ENCODE assay signal across 8 mouse cellular contexts in genomic region chr11:101060126-101060525, GRCm38 (mm10). TPM values are rescaled to one million over a fixed set of nuclear protein-coding genes. Genes with fewer than 3 reads are reported as not detected.
DNase-seq lines count a peak whose midpoint lies in the region; ATAC-seq and TF ChIP-seq lines count a peak whose summit lies in the region.

No protein-coding gene starts in this region.

- peaks cover 69% of the 10 kb centered on the region for H3K36me3 ChIP-seq in forebrain, embryonic 12.5 days (replicated peaks)
- peaks cover 78% of the 10 kb centered on the region for H3K36me3 ChIP-seq in forebrain, postnatal 0 days (ENCODE audit: insufficient read depth)
- peaks cover 50% of the 10 kb centered on the region for H3K36me3 ChIP-seq in forebrain, embryonic 15.5 days
- H3K36me3 ChIP-seq in hindbrain, embryonic 14.5 days (replicated peaks; ENCODE audit: control insufficient read depth, insufficient read depth), result peaks cover 74% of the 10 kb centered on the region
- peaks cover 64% of the 10 kb centered on the region for H3K36me3 ChIP-seq in limb, embryonic 12.5 days
- H3K36me3 ChIP-seq in neural tube, embryonic 14.5 days (ENCODE audit: control insufficient read depth, insufficient read depth, low read length), result peaks cover 57% of the 10 kb centered on the region

- H3K9ac ChIP-seq in forebrain, embryonic 12.5 days, result 0 out of 2 replicates have a peak overlapping the region, but pooled peaks have one; percentile 0
- H3K9ac ChIP-seq in forebrain, postnatal 0 days, result no peak overlapping the region
- H3K9ac ChIP-seq in forebrain, embryonic 15.5 days (replicated peaks), result no peak overlapping the region
- no peak overlapping the region for H3K9ac ChIP-seq in hindbrain, embryonic 14.5 days
- no peak overlapping the region for H3K9ac ChIP-seq in limb, embryonic 12.5 days (replicated peaks)
- no peak overlapping the region for H3K9ac ChIP-seq in neural tube, embryonic 14.5 days (replicated peaks; ENCODE audit: low read depth, low read length)

- no peak for DNase-seq in forebrain, postnatal 0 days
- DNase-seq in adipocyte (ENCODE audit: low spot score), result peak; percentile 83
- no peak for DNase-seq in hindbrain, embryonic 14.5 days (ENCODE audit: low spot score)

- no peak for ATAC-seq in forebrain, embryonic 12.5 days (ENCODE audit: low FRiP score)
- no peak for ATAC-seq in forebrain, postnatal 0 days
- ATAC-seq in forebrain, embryonic 15.5 days (replicated peaks), result no peak
- no peak for ATAC-seq in hindbrain, embryonic 14.5 days (ENCODE audit: low FRiP score)
- ATAC-seq in limb, embryonic 12.5 days (ENCODE audit: insufficient number of reproducible peaks, insufficient read depth, low FRiP score, low TSS enrichment, low read depth), result no peak
- ATAC-seq in neural tube, embryonic 14.5 days (ENCODE audit: low read depth), result no peak
- no peak for ATAC-seq in granulocyte monocyte progenitor cell, adult 5-6 weeks (replicated peaks; ENCODE audit: poor library complexity, severe bottlenecking)

- TF ChIP-seq CTCF in forebrain, postnatal 0 days (IDR thresholded peaks at IDR 0.05; ENCODE audit: low read depth), result no peak

- no peaks in the 10 kb centered on the region for H3K9me3 ChIP-seq in forebrain, embryonic 12.5 days
- no peaks in the 10 kb centered on the region for H3K9me3 ChIP-seq in forebrain, postnatal 0 days (ENCODE audit: low read length)
- H3K9me3 ChIP-seq in forebrain, embryonic 15.5 days, result no peaks in the 10 kb centered on the region
- no peaks in the 10 kb centered on the region for H3K9me3 ChIP-seq in hindbrain, embryonic 14.5 days (ENCODE audit: control insufficient read depth, low read length)
- H3K9me3 ChIP-seq in limb, embryonic 12.5 days, result no peaks in the 10 kb centered on the region
- no peaks in the 10 kb centered on the region for H3K9me3 ChIP-seq in neural tube, embryonic 14.5 days (ENCODE audit: control insufficient read depth, low read length)

- no peak overlapping the region for H3K4me2 ChIP-seq in forebrain, embryonic 12.5 days
- H3K4me2 ChIP-seq in forebrain, postnatal 0 days (ENCODE audit: low read depth), result no peak overlapping the region
- H3K4me2 ChIP-seq in forebrain, embryonic 15.5 days (replicated peaks), result no peak overlapping the region
- H3K4me2 ChIP-seq in hindbrain, embryonic 14.5 days (replicated peaks), result no peak overlapping the region
- H3K4me2 ChIP-seq in limb, embryonic 12.5 days, result no peak overlapping the region
- H3K4me2 ChIP-seq in neural tube, embryonic 14.5 days (ENCODE audit: low read depth, low read length), result no peak overlapping the region

- peak overlapping the region; percentile 42; the same call in 1 of the 2 replicates for H3K27ac ChIP-seq in forebrain, embryonic 12.5 days
- no peak overlapping the region for H3K27ac ChIP-seq in forebrain, postnatal 0 days (ENCODE audit: low read depth, low read length)
- peak overlapping the region; percentile 18; the same call in 1 of the 2 replicates for H3K27ac ChIP-seq in forebrain, embryonic 15.5 days (replicated peaks)
- peak overlapping the region; percentile 69; the same call in 1 of the 2 replicates for H3K27ac ChIP-seq in hindbrain, embryonic 14.5 days
- 0 out of 2 replicates have a peak overlapping the region, but pooled peaks have one; percentile 31 for H3K27ac ChIP-seq in limb, embryonic 12.5 days
- peak overlapping the region; percentile 48 for H3K27ac ChIP-seq in neural tube, embryonic 14.5 days (ENCODE audit: low read depth, low read length)

- WGBS in forebrain, embryonic 12.5 days, result 88% methylated on average over 8 of the region's 8 CpGs
- 74% methylated on average over 8 of the region's 8 CpGs for WGBS in forebrain, postnatal 0 days
- 84% methylated on average over 8 of the region's 8 CpGs for WGBS in forebrain, embryonic 15.5 days
- WGBS in hindbrain, embryonic 14.5 days, result 81% methylated on average over 8 of the region's 8 CpGs
- 72% methylated on average over 8 of the region's 8 CpGs for WGBS in limb, embryonic 12.5 days
- 76% methylated on average over 8 of the region's 8 CpGs for WGBS in neural tube, embryonic 14.5 days

- no peaks in the 10 kb centered on the region for H3K27me3 ChIP-seq in forebrain, embryonic 12.5 days
- no peaks in the 10 kb centered on the region for H3K27me3 ChIP-seq in forebrain, postnatal 0 days (ENCODE audit: insufficient read depth, low read length)
- H3K27me3 ChIP-seq in forebrain, embryonic 15.5 days, result no peaks in the 10 kb centered on the region
- H3K27me3 ChIP-seq in hindbrain, embryonic 14.5 days (ENCODE audit: control insufficient read depth, insufficient read depth, low read length), result no peaks in the 10 kb centered on the region
- H3K27me3 ChIP-seq in limb, embryonic 12.5 days, result no peaks in the 10 kb centered on the region
- no peaks in the 10 kb centered on the region for H3K27me3 ChIP-seq in neural tube, embryonic 14.5 days (ENCODE audit: control insufficient read depth, insufficient read depth, low read length)

- H3K4me1 ChIP-seq in forebrain, embryonic 12.5 days, result no peaks in the 10 kb centered on the region
- H3K4me1 ChIP-seq in forebrain, postnatal 0 days (ENCODE audit: insufficient read depth), result no peaks in the 10 kb centered on the region
- H3K4me1 ChIP-seq in forebrain, embryonic 15.5 days, result peaks cover 10% of the 10 kb centered on the region
- H3K4me1 ChIP-seq in hindbrain, embryonic 14.5 days (replicated peaks; ENCODE audit: control insufficient read depth, insufficient read depth, low read length), result no peaks in the 10 kb centered on the region
- peaks cover 19% of the 10 kb centered on the region for H3K4me1 ChIP-seq in limb, embryonic 12.5 days (replicated peaks)
- no peaks in the 10 kb centered on the region for H3K4me1 ChIP-seq in neural tube, embryonic 14.5 days (ENCODE audit: control insufficient read depth, insufficient read depth, low read length)

- H3K4me3 ChIP-seq in forebrain, embryonic 12.5 days (replicated peaks), result no peak overlapping the region
- H3K4me3 ChIP-seq in forebrain, postnatal 0 days (ENCODE audit: low read depth, low read length), result no peak overlapping the region
- no peak overlapping the region for H3K4me3 ChIP-seq in forebrain, embryonic 15.5 days
- no peak overlapping the region for H3K4me3 ChIP-seq in hindbrain, embryonic 14.5 days (replicated peaks; ENCODE audit: low read length)
- H3K4me3 ChIP-seq in limb, embryonic 12.5 days (replicated peaks), result no peak overlapping the region
- no peak overlapping the region for H3K4me3 ChIP-seq in neural tube, embryonic 14.5 days (ENCODE audit: low read depth, low read length)

RNA-seq across cellular contexts. Expression of gene Naglu, which starts 9.7 kb away (rescaled TPM):
- polyA plus RNA-seq in forebrain, embryonic 12.5 days (2016; fragmentation: Nextera tagmentation; extraction: Ambion mirVana), result 7.8 and 8.7 TPM in 2 replicates
- 11.3 and 14.9 TPM in 2 replicates for total RNA-seq in forebrain, postnatal 0 days (2014; rRNA removed)
- polyA plus RNA-seq in forebrain, postnatal 0 days (2015; fragmentation: Nextera tagmentation; extraction: Ambion mirVana), result 11.6 and 12.6 TPM in 2 replicates
- 7.9 and 8.1 TPM in 2 replicates for polyA plus RNA-seq in forebrain, embryonic 15.5 days (2015; fragmentation: Nextera tagmentation; extraction: Ambion mirVana)
- polyA plus RNA-seq in hindbrain, embryonic 14.5 days (2014; fragmentation: Nextera tagmentation; extraction: Ambion mirVana), result 10.2 and 11.3 TPM in 2 replicates
- polyA plus RNA-seq in limb, embryonic 12.5 days (2016; fragmentation: Nextera tagmentation; extraction: Ambion mirVana), result 8.0 and 8.1 TPM in 2 replicates
- polyA plus RNA-seq in neural tube, embryonic 14.5 days (2014; fragmentation: Nextera tagmentation; extraction: Ambion mirVana), result 7.0 and 9.8 TPM in 2 replicates
- total RNA-seq in granulocyte monocyte progenitor cell, adult 5-6 weeks (2014; fragmentation: Nextera tagmentation), result 9.3 and 15.7 TPM in 2 replicates
- total RNA-seq in granulocyte monocyte progenitor cell, adult 5-6 weeks (2017), result 12.7 and 13.7 TPM in 2 replicates

RNA-seq across cellular contexts. Expression of gene Hsd17b1, which starts 18.1 kb away (rescaled TPM):
- polyA plus RNA-seq in forebrain, embryonic 12.5 days (2016; fragmentation: Nextera tagmentation; extraction: Ambion mirVana), result 0.19 and 0.33 TPM in 2 replicates
- 0.23 and 0.71 TPM in 2 replicates for total RNA-seq in forebrain, postnatal 0 days (2014; rRNA removed)
- polyA plus RNA-seq in forebrain, postnatal 0 days (2015; fragmentation: Nextera tagmentation; extraction: Ambion mirVana), result not detected in 2 replicates
- polyA plus RNA-seq in forebrain, embryonic 15.5 days (2015; fragmentation: Nextera tagmentation; extraction: Ambion mirVana), result 0.17 and 0.27 TPM in 2 replicates
- 0.31 TPM in 1 of 2 replicates, not detected in the other for polyA plus RNA-seq in hindbrain, embryonic 14.5 days (2014; fragmentation: Nextera tagmentation; extraction: Ambion mirVana)
- polyA plus RNA-seq in limb, embryonic 12.5 days (2016; fragmentation: Nextera tagmentation; extraction: Ambion mirVana), result not detected in 2 replicates
- polyA plus RNA-seq in neural tube, embryonic 14.5 days (2014; fragmentation: Nextera tagmentation; extraction: Ambion mirVana), result 0.35 TPM in 1 of 2 replicates, not detected in the other
- 1.5 and 12.9 TPM in 2 replicates for total RNA-seq in granulocyte monocyte progenitor cell, adult 5-6 weeks (2014; fragmentation: Nextera tagmentation)
- 7.4 and 8.2 TPM in 2 replicates for total RNA-seq in granulocyte monocyte progenitor cell, adult 5-6 weeks (2017)

RNA-seq across cellular contexts. Expression of gene Coasy, which starts 22.2 kb away (rescaled TPM):
- 50.7 and 50.9 TPM in 2 replicates for polyA plus RNA-seq in forebrain, embryonic 12.5 days (2016; fragmentation: Nextera tagmentation; extraction: Ambion mirVana)
- total RNA-seq in forebrain, postnatal 0 days (2014; rRNA removed), result 39.3 and 40.7 TPM in 2 replicates
- polyA plus RNA-seq in forebrain, postnatal 0 days (2015; fragmentation: Nextera tagmentation; extraction: Ambion mirVana), result 39.8 and 40.2 TPM in 2 replicates
- polyA plus RNA-seq in forebrain, embryonic 15.5 days (2015; fragmentation: Nextera tagmentation; extraction: Ambion mirVana), result 47.8 and 52.7 TPM in 2 replicates
- polyA plus RNA-seq in hindbrain, embryonic 14.5 days (2014; fragmentation: Nextera tagmentation; extraction: Ambion mirVana), result 37.2 and 45.3 TPM in 2 replicates
- polyA plus RNA-seq in limb, embryonic 12.5 days (2016; fragmentation: Nextera tagmentation; extraction: Ambion mirVana), result 43.6 and 46.5 TPM in 2 replicates
- polyA plus RNA-seq in neural tube, embryonic 14.5 days (2014; fragmentation: Nextera tagmentation; extraction: Ambion mirVana), result 38.3 and 39.2 TPM in 2 replicates
- 26.8 and 35.8 TPM in 2 replicates for total RNA-seq in granulocyte monocyte progenitor cell, adult 5-6 weeks (2014; fragmentation: Nextera tagmentation)
- total RNA-seq in granulocyte monocyte progenitor cell, adult 5-6 weeks (2017), result 30.5 and 32.2 TPM in 2 replicates

RNA-seq across cellular contexts. Expression of gene Mlx, which starts 27.0 kb away (rescaled TPM):
- 47.6 and 52.6 TPM in 2 replicates for polyA plus RNA-seq in forebrain, embryonic 12.5 days (2016; fragmentation: Nextera tagmentation; extraction: Ambion mirVana)
- total RNA-seq in forebrain, postnatal 0 days (2014; rRNA removed), result 68.0 and 76.5 TPM in 2 replicates
- 78.0 and 82.4 TPM in 2 replicates for polyA plus RNA-seq in forebrain, postnatal 0 days (2015; fragmentation: Nextera tagmentation; extraction: Ambion mirVana)
- polyA plus RNA-seq in forebrain, embryonic 15.5 days (2015; fragmentation: Nextera tagmentation; extraction: Ambion mirVana), result 92.9 and 96.5 TPM in 2 replicates
- 84.0 and 86.6 TPM in 2 replicates for polyA plus RNA-seq in hindbrain, embryonic 14.5 days (2014; fragmentation: Nextera tagmentation; extraction: Ambion mirVana)
- polyA plus RNA-seq in limb, embryonic 12.5 days (2016; fragmentation: Nextera tagmentation; extraction: Ambion mirVana), result 40.4 and 43.1 TPM in 2 replicates
- 84.6 and 95.7 TPM in 2 replicates for polyA plus RNA-seq in neural tube, embryonic 14.5 days (2014; fragmentation: Nextera tagmentation; extraction: Ambion mirVana)
- 76.1 and 81.6 TPM in 2 replicates for total RNA-seq in granulocyte monocyte progenitor cell, adult 5-6 weeks (2014; fragmentation: Nextera tagmentation)
- total RNA-seq in granulocyte monocyte progenitor cell, adult 5-6 weeks (2017), result 68.2 and 82.4 TPM in 2 replicates

RNA-seq across cellular contexts. Expression of gene Psmc3ip, which starts 35.1 kb away (rescaled TPM):
- 59.0 and 62.1 TPM in 2 replicates for polyA plus RNA-seq in forebrain, embryonic 12.5 days (2016; fragmentation: Nextera tagmentation; extraction: Ambion mirVana)
- 9.5 and 13.8 TPM in 2 replicates for total RNA-seq in forebrain, postnatal 0 days (2014; rRNA removed)
- 19.2 and 25.7 TPM in 2 replicates for polyA plus RNA-seq in forebrain, postnatal 0 days (2015; fragmentation: Nextera tagmentation; extraction: Ambion mirVana)
- polyA plus RNA-seq in forebrain, embryonic 15.5 days (2015; fragmentation: Nextera tagmentation; extraction: Ambion mirVana), result 40.5 and 45.0 TPM in 2 replicates
- polyA plus RNA-seq in hindbrain, embryonic 14.5 days (2014; fragmentation: Nextera tagmentation; extraction: Ambion mirVana), result 16.4 and 20.7 TPM in 2 replicates
- polyA plus RNA-seq in limb, embryonic 12.5 days (2016; fragmentation: Nextera tagmentation; extraction: Ambion mirVana), result 54.3 and 55.7 TPM in 2 replicates
- 17.0 and 19.0 TPM in 2 replicates for polyA plus RNA-seq in neural tube, embryonic 14.5 days (2014; fragmentation: Nextera tagmentation; extraction: Ambion mirVana)
- 51.8 and 62.8 TPM in 2 replicates for total RNA-seq in granulocyte monocyte progenitor cell, adult 5-6 weeks (2014; fragmentation: Nextera tagmentation)
- 42.9 and 63.5 TPM in 2 replicates for total RNA-seq in granulocyte monocyte progenitor cell, adult 5-6 weeks (2017)
